Mouse (Mus musculus): ENCODE data around the gene Dnah17.

The Dnah17 gene

DNA sequence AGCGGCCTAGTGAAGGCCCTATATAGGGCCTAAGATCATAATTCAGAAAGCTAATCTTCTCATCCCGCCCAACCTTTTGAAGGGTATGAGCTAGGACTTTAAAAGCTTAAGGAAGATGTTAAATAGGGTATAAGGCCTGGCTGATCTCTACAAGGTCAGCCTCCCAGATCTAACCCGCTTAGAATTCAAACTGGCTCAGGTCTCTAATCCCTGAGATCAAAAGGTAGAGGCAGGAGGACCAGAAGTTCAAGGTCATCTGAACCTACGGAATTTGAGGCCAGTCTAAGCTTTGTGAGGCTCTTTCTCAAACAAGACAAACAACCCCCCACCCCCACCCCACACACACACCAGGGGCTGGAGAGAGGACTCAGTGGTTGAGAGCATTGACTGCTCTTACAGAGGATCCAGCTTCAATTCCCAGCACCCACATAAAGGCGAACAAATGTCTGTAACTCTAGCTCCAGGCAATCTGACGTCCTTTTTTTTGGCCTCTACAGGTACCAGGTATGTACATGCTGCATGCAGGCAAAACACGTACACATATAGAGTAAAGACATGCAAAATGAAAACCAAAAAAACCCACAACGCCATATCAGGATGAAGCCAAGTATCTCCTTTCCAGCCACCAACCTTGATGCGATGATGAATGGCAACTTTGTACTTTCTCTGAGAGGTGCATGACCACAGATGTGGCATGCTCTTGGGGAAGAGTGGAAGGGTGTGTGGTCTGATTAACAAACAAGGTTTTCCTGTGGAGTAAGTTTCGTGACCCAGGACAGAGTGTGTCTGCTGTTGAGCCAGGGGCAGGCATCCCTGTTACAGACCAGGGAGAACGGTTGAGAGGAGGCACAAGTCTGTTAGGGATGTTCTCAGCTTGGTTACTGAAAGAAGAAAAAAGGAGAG lies 157.5 kb downstream of the Dnah17 start:
- no peak for DNase-seq (ENCODE audit: low read depth, low spot score)
